Mouse (Mus musculus): ENCODE results near the gene Sec61b. TPM values are rescaled to one million over a fixed set of nuclear protein-coding genes. Genes with fewer than 3 reads are reported as not detected.

Sec61b gene
- polyA plus RNA-seq, 1 experiment from 2014 or later, result 473 TPM

- Histone ChIP-seq H3K9me3 (no peaks in the 10 kb centered on the region), H3K4me3 (no peak overlapping the region), H3K4me1 (no peaks in the 10 kb centered on the region), H3K36me3 (no peaks in the 10 kb centered on the region), H3K4me2 (replicated peaks) (no peak overlapping the region), H3K27me3 (peaks cover 10% of the 10 kb centered on the region), H3K9ac (no peak overlapping the region), H3K27ac (no peak overlapping the region)
- WGBS, result 85% methylated on average over 3 of the region's 3 CpGs
- ATAC-seq (ENCODE audit: low FRiP score, low read depth), result no peak
Observed at GRCm38 (mm10) chr4:47448526-47448925, 25.9 kb upstream of the Sec61b start.

GRCm38 (mm10) chr4:47449116-47449515 lies 25.3 kb upstream of the Sec61b start:
- no peak overlapping the region for H3K4me3 ChIP-seq
- WGBS, result 48% methylated on average over 5 of the region's 5 CpGs
- H3K27ac ChIP-seq, result no peak overlapping the region

GRCm38 (mm10) chr4:47449586-47450522 lies 24.6 kb upstream of the Sec61b start:
- Histone ChIP-seq H3K27me3 (peaks cover 10% of the 10 kb centered on the region), H3K9ac (no peak overlapping the region), H3K36me3 (no peaks in the 10 kb centered on the region), H3K4me2 (replicated peaks) (no peak overlapping the region), H3K4me1 (no peaks in the 10 kb centered on the region), H3K9me3 (no peaks in the 10 kb centered on the region; the same call in 1 of the 2 replicates), H3K27ac (no peak overlapping the region), H3K4me3 (no peak overlapping the region)
- no peak for ATAC-seq (ENCODE audit: low FRiP score, low read depth)
- WGBS, result 31% methylated on average over 18 of the region's 18 CpGs

More at GRCm38 (mm10) chr4:47449116-47449515, 25.3 kb upstream of the Sec61b start:
- Histone ChIP-seq H3K27me3 (peaks cover 10% of the 10 kb centered on the region), H3K9ac (no peak overlapping the region), H3K9me3 (no peaks in the 10 kb centered on the region; the same call in 1 of the 2 replicates), H3K4me2 (replicated peaks) (no peak overlapping the region), H3K4me1 (no peaks in the 10 kb centered on the region), H3K36me3 (no peaks in the 10 kb centered on the region)
- no peak for ATAC-seq (ENCODE audit: low FRiP score, low read depth)

GRCm38 (mm10) chr4:47467196-47467595 lies 7.3 kb upstream of the Sec61b start:
- H3K4me3 ChIP-seq, result no peak overlapping the region
- H3K9ac ChIP-seq, result no peak overlapping the region
- no peak overlapping the region for H3K27ac ChIP-seq
- peaks cover 65% of the 10 kb centered on the region for H3K36me3 ChIP-seq
- no peak overlapping the region for H3K4me2 ChIP-seq (replicated peaks)
- no peak for ATAC-seq (ENCODE audit: low FRiP score, low read depth)
- no peaks in the 10 kb centered on the region for H3K27me3 ChIP-seq
- 89% methylated on average over 2 of the region's 2 CpGs for WGBS
- no peaks in the 10 kb centered on the region for H3K4me1 ChIP-seq
- H3K9me3 ChIP-seq, result peaks cover 41% of the 10 kb centered on the region

- no peak for ATAC-seq (ENCODE audit: low FRiP score, low read depth)
- peaks cover 29% of the 10 kb centered on the region for H3K4me1 ChIP-seq
Observed at GRCm38 (mm10) chr4:47473586-47473967, 881 bp upstream of the Sec61b start.

GRCm38 (mm10) chr4:47474730-47475643 lies 529 bp downstream of the Sec61b start:
- Histone ChIP-seq H3K4me1 (peaks cover 29% of the 10 kb centered on the region), H3K4me3 (peak overlapping the region; percentile 88), H3K27me3 (no peaks in the 10 kb centered on the region), H3K4me2 (replicated peaks) (peak overlapping the region; percentile 82), H3K36me3 (peaks cover 62% of the 10 kb centered on the region), H3K9ac (peak overlapping the region; percentile 87), H3K27ac (peak overlapping the region; percentile 97), H3K9me3 (peaks cover 13% of the 10 kb centered on the region)
- 15% methylated on average over 31 of the region's 31 CpGs for WGBS
- ATAC-seq (ENCODE audit: low FRiP score, low read depth), result peak; percentile 21; the same call in 1 of the 2 replicates

More at GRCm38 (mm10) chr4:47473586-47473967, 881 bp upstream of the Sec61b start:
- 2% methylated on average over 10 of the region's 14 CpGs for WGBS
- H3K4me2 ChIP-seq (replicated peaks), result peak overlapping the region; percentile 82
- peak overlapping the region; percentile 90 for H3K9ac ChIP-seq
- H3K27me3 ChIP-seq, result no peaks in the 10 kb centered on the region
- H3K27ac ChIP-seq, result peak overlapping the region; percentile 97
- H3K9me3 ChIP-seq, result peaks cover 26% of the 10 kb centered on the region
- H3K4me3 ChIP-seq, result peak overlapping the region; percentile 88
- peaks cover 63% of the 10 kb centered on the region for H3K36me3 ChIP-seq

GRCm38 (mm10) chr4:47477539-47477938 lies 3.1 kb downstream of the Sec61b start:
- 92% methylated on average over 6 of the region's 6 CpGs for WGBS
- no peak for ATAC-seq (ENCODE audit: low FRiP score, low read depth)
- H3K9ac ChIP-seq, result no peak overlapping the region

GRCm38 (mm10) chr4:47480095-47480494 lies 5.6 kb downstream of the Sec61b start:
- ATAC-seq (ENCODE audit: low FRiP score, low read depth), result no peak
- H3K4me1 ChIP-seq, result peaks cover 17% of the 10 kb centered on the region
- peaks cover 81% of the 10 kb centered on the region for H3K36me3 ChIP-seq
- no peak overlapping the region for H3K9ac ChIP-seq
- H3K4me2 ChIP-seq (replicated peaks), result no peak overlapping the region
- no peaks in the 10 kb centered on the region for H3K27me3 ChIP-seq
- H3K9me3 ChIP-seq, result no peaks in the 10 kb centered on the region
- no peak overlapping the region for H3K27ac ChIP-seq
- 92% methylated on average over 13 of the region's 13 CpGs for WGBS
- H3K4me3 ChIP-seq, result no peak overlapping the region

More at GRCm38 (mm10) chr4:47477539-47477938, 3.1 kb downstream of the Sec61b start:
- Histone ChIP-seq H3K4me3 (no peak overlapping the region), H3K36me3 (peaks cover 62% of the 10 kb centered on the region), H3K4me2 (replicated peaks) (no peak overlapping the region), H3K9me3 (no peaks in the 10 kb centered on the region), H3K27ac (no peak overlapping the region), H3K27me3 (no peaks in the 10 kb centered on the region), H3K4me1 (peaks cover 27% of the 10 kb centered on the region)

GRCm38 (mm10) chr4:47480576-47480975 lies 6.1 kb downstream of the Sec61b start:
- no peaks in the 10 kb centered on the region for H3K27me3 ChIP-seq
- H3K36me3 ChIP-seq, result peaks cover 81% of the 10 kb centered on the region
- H3K4me3 ChIP-seq, result no peak overlapping the region
- H3K4me2 ChIP-seq (replicated peaks), result no peak overlapping the region
- 93% methylated on average over 9 of the region's 9 CpGs for WGBS
- peaks cover 12% of the 10 kb centered on the region for H3K4me1 ChIP-seq
- H3K27ac ChIP-seq, result no peak overlapping the region
- H3K9ac ChIP-seq, result no peak overlapping the region
- ATAC-seq (ENCODE audit: low FRiP score, low read depth), result no peak
- H3K9me3 ChIP-seq, result no peaks in the 10 kb centered on the region

GRCm38 (mm10) chr4:47491243-47491642 lies 16.8 kb downstream of the Sec61b start:
- ATAC-seq (ENCODE audit: low FRiP score, low read depth), result no peak
- Histone ChIP-seq H3K27me3 (peaks cover 10% of the 10 kb centered on the region; the same call in 1 of the 2 replicates), H3K4me1 (peaks cover 27% of the 10 kb centered on the region), H3K9ac (no peak overlapping the region), H3K36me3 (no peaks in the 10 kb centered on the region), H3K9me3 (no peaks in the 10 kb centered on the region), H3K4me2 (replicated peaks) (no peak overlapping the region), H3K27ac (no peak overlapping the region), H3K4me3 (no peak overlapping the region)
- WGBS, result 79% methylated on average over 6 of the region's 6 CpGs

- Histone ChIP-seq H3K27me3 (peaks cover 10% of the 10 kb centered on the region; the same call in 1 of the 2 replicates), H3K4me3 (no peak overlapping the region), H3K36me3 (no peaks in the 10 kb centered on the region), H3K4me1 (peaks cover 27% of the 10 kb centered on the region), H3K9ac (no peak overlapping the region), H3K4me2 (replicated peaks) (no peak overlapping the region), H3K27ac (no peak overlapping the region), H3K9me3 (no peaks in the 10 kb centered on the region)
- WGBS, result 19% methylated on average over 12 of the region's 12 CpGs
- peak; percentile 70 for ATAC-seq (ENCODE audit: low FRiP score, low read depth)
Observed at GRCm38 (mm10) chr4:47492311-47493086, 18.0 kb downstream of the Sec61b start.

All from limb, embryonic 13.5 days (tissue).